Mouse (Mus musculus): Measurements from ENCODE around the gene Carmil1. TPM values are rescaled to one million over a fixed set of nuclear protein-coding genes. Genes with fewer than 3 reads are reported as not detected.
"Not testable (repeated sequence)": the region's sequence is repeated elsewhere in the genome, so short reads cannot be mapped to it uniquely, and the experiment has no call there.

Gene Carmil1
- polyA plus RNA-seq, 1 experiment from 2014 or later, result 7.5 TPM

GRCm38 (mm10) chr13:24107058-24107457 is 173.5 kb downstream of the Carmil1 start:
- H3K27me3 ChIP-seq (ENCODE audit: control insufficient read depth, insufficient read depth, low read length), result peaks cover 37% of the 10 kb centered on the region
- H3K4me1 ChIP-seq (ENCODE audit: control insufficient read depth in 2 of 2, insufficient read depth in 2 of 2, low read length in 2 of 2), result peaks cover 2 to 15% of the 10 kb centered on the region in 2 experiments
- WGBS, result 94% methylated on average over 3 of the region's 3 CpGs

GRCm38 (mm10) chr13:24105838-24106237 is 174.8 kb downstream of the Carmil1 start:
- no peaks in the 10 kb centered on the region for H3K9me3 ChIP-seq (ENCODE audit: control insufficient read depth, low read length)
- no peak overlapping the region for H3K9ac ChIP-seq (ENCODE audit: low read length)
- H3K27me3 ChIP-seq (ENCODE audit: control insufficient read depth, insufficient read depth, low read length), result peaks cover 25% of the 10 kb centered on the region
- no peaks in the 10 kb centered on the region for H3K36me3 ChIP-seq (ENCODE audit: control insufficient read depth, insufficient read depth, low read length)
- ATAC-seq (ENCODE audit: insufficient number of reproducible peaks, insufficient read depth, low FRiP score, low read depth), result no peak
- WGBS, result 79% methylated on average over 5 of the region's 5 CpGs
- H3K4me2 ChIP-seq (ENCODE audit: low read length), result no peak overlapping the region
- H3K4me3 ChIP-seq (ENCODE audit: control insufficient read depth in 1 of 2, insufficient read depth in 1 of 2, low read depth in 1 of 2, low read length in 2 of 2), result no peak overlapping the region
- H3K4me1 ChIP-seq (ENCODE audit: control insufficient read depth in 2 of 2, insufficient read depth in 2 of 2, low read length in 2 of 2), result peaks cover 2 to 15% of the 10 kb centered on the region in 2 experiments
- H3K27ac ChIP-seq (replicated peaks in 1 of 2; ENCODE audit: control insufficient read depth in 1 of 2, insufficient read depth in 1 of 2, low read depth in 2 of 2, low read length in 2 of 2), result no peak overlapping the region

More at GRCm38 (mm10) chr13:24107058-24107457, 173.5 kb downstream of the Carmil1 start:
- Histone ChIP-seq H3K36me3 (ENCODE audit: control insufficient read depth, insufficient read depth, low read length) (no peaks in the 10 kb centered on the region), H3K4me2 (ENCODE audit: low read length) (no peak overlapping the region), H3K4me3 (ENCODE audit: control insufficient read depth in 1 of 2, insufficient read depth in 1 of 2, low read depth in 1 of 2, low read length in 2 of 2) (no peak overlapping the region), H3K27ac (replicated peaks in 1 of 2; ENCODE audit: control insufficient read depth in 1 of 2, insufficient read depth in 1 of 2, low read depth in 2 of 2, low read length in 2 of 2) (no peak overlapping the region), H3K9me3 (ENCODE audit: control insufficient read depth, low read length) (no peaks in the 10 kb centered on the region), H3K9ac (ENCODE audit: low read length) (no peak overlapping the region)
- no peak for ATAC-seq (ENCODE audit: insufficient number of reproducible peaks, insufficient read depth, low FRiP score, low read depth)

GRCm38 (mm10) chr13:24105340-24105669 is 175.3 kb downstream of the Carmil1 start:
- Histone ChIP-seq H3K4me2 (ENCODE audit: low read length) (no peak overlapping the region), H3K27ac (replicated peaks in 1 of 2; ENCODE audit: control insufficient read depth in 1 of 2, insufficient read depth in 1 of 2, low read depth in 2 of 2, low read length in 2 of 2) (no peak overlapping the region), H3K9ac (ENCODE audit: low read length) (no peak overlapping the region), H3K27me3 (ENCODE audit: control insufficient read depth, insufficient read depth, low read length) (peaks cover 20% of the 10 kb centered on the region), H3K4me3 (ENCODE audit: control insufficient read depth in 1 of 2, insufficient read depth in 1 of 2, low read depth in 1 of 2, low read length in 2 of 2) (no peak overlapping the region), H3K36me3 (ENCODE audit: control insufficient read depth, insufficient read depth, low read length) (no peaks in the 10 kb centered on the region), H3K4me1 (ENCODE audit: control insufficient read depth in 2 of 2, insufficient read depth in 2 of 2, low read length in 2 of 2) (peaks cover 2 to 17% of the 10 kb centered on the region in 2 experiments), H3K9me3 (ENCODE audit: control insufficient read depth, low read length) (no peaks in the 10 kb centered on the region)
- no peak for ATAC-seq (ENCODE audit: insufficient number of reproducible peaks, insufficient read depth, low FRiP score, low read depth)
- 46% methylated on average over 1 of the region's 1 CpGs for WGBS

GRCm38 (mm10) chr13:24104611-24105339 is 175.8 kb downstream of the Carmil1 start:
- not testable (repeated sequence) for H3K4me3 ChIP-seq (ENCODE audit: control insufficient read depth in 1 of 2, insufficient read depth in 1 of 2, low read depth in 1 of 2, low read length in 2 of 2); H3K9ac ChIP-seq (ENCODE audit: low read length); H3K27ac ChIP-seq (replicated peaks in 1 of 2; ENCODE audit: control insufficient read depth in 1 of 2, insufficient read depth in 1 of 2, low read depth in 2 of 2, low read length in 2 of 2); H3K9me3 ChIP-seq (ENCODE audit: control insufficient read depth, low read length); ATAC-seq (ENCODE audit: insufficient number of reproducible peaks, insufficient read depth, low FRiP score, low read depth); H3K36me3 ChIP-seq (ENCODE audit: control insufficient read depth, insufficient read depth, low read length); H3K4me2 ChIP-seq (ENCODE audit: low read length)
- Histone ChIP-seq H3K27me3 (ENCODE audit: control insufficient read depth, insufficient read depth, low read length) (peaks cover 16% of the 10 kb centered on the region), H3K4me1 (ENCODE audit: control insufficient read depth in 2 of 2, insufficient read depth in 2 of 2, low read length in 2 of 2) (peaks cover 2 to 17% of the 10 kb centered on the region in 2 experiments)
- WGBS, result 64% methylated on average over 9 of the region's 9 CpGs

- no peak for ATAC-seq (ENCODE audit: insufficient number of reproducible peaks, insufficient read depth, low FRiP score, low read depth)
- Histone ChIP-seq H3K36me3 (ENCODE audit: control insufficient read depth, insufficient read depth, low read length) (no peaks in the 10 kb centered on the region), H3K4me1 (ENCODE audit: control insufficient read depth in 2 of 2, insufficient read depth in 2 of 2, low read length in 2 of 2) (peaks cover 2 to 17% of the 10 kb centered on the region in 2 experiments), H3K4me3 (ENCODE audit: control insufficient read depth in 1 of 2, insufficient read depth in 1 of 2, low read depth in 1 of 2, low read length in 2 of 2) (no peak overlapping the region), H3K9me3 (ENCODE audit: control insufficient read depth, low read length) (no peaks in the 10 kb centered on the region), H3K9ac (ENCODE audit: low read length) (no peak overlapping the region), H3K4me2 (ENCODE audit: low read length) (no peak overlapping the region), H3K27me3 (ENCODE audit: control insufficient read depth, insufficient read depth, low read length) (peaks cover 14% of the 10 kb centered on the region), H3K27ac (replicated peaks in 1 of 2; ENCODE audit: control insufficient read depth in 1 of 2, insufficient read depth in 1 of 2, low read depth in 2 of 2, low read length in 2 of 2) (no peak overlapping the region)
- 13% methylated on average over 4 of the region's 4 CpGs for WGBS
Measured at GRCm38 (mm10) chr13:24104016-24104415, 176.6 kb downstream of the Carmil1 start.

- peaks cover 2 to 17% of the 10 kb centered on the region in 2 experiments for H3K4me1 ChIP-seq (ENCODE audit: control insufficient read depth in 2 of 2, insufficient read depth in 2 of 2, low read length in 2 of 2)
- H3K27me3 ChIP-seq (ENCODE audit: control insufficient read depth, insufficient read depth, low read length), result peaks cover 16% of the 10 kb centered on the region; the same call in 1 of the 2 replicates
- no peaks in the 10 kb centered on the region for H3K36me3 ChIP-seq (ENCODE audit: control insufficient read depth, insufficient read depth, low read length)
- ATAC-seq (ENCODE audit: insufficient number of reproducible peaks, insufficient read depth, low FRiP score, low read depth), result no peak
- no peak overlapping the region for H3K4me3 ChIP-seq (ENCODE audit: control insufficient read depth in 1 of 2, insufficient read depth in 1 of 2, low read depth in 1 of 2, low read length in 2 of 2)
- H3K9me3 ChIP-seq (ENCODE audit: control insufficient read depth, low read length), result no peaks in the 10 kb centered on the region
- WGBS, result 92% methylated on average over 2 of the region's 2 CpGs
- no peak overlapping the region for H3K27ac ChIP-seq (replicated peaks in 1 of 2; ENCODE audit: control insufficient read depth in 1 of 2, insufficient read depth in 1 of 2, low read depth in 2 of 2, low read length in 2 of 2)
- H3K9ac ChIP-seq (ENCODE audit: low read length), result no peak overlapping the region
- no peak overlapping the region for H3K4me2 ChIP-seq (ENCODE audit: low read length)
Measured at GRCm38 (mm10) chr13:24103152-24103551, 177.4 kb downstream of the Carmil1 start.

- ATAC-seq (ENCODE audit: insufficient number of reproducible peaks, insufficient read depth, low FRiP score, low read depth), result no peak
- Histone ChIP-seq H3K9ac (ENCODE audit: low read length) (no peak overlapping the region), H3K4me2 (ENCODE audit: low read length) (no peak overlapping the region), H3K9me3 (ENCODE audit: control insufficient read depth, low read length) (no peaks in the 10 kb centered on the region), H3K4me3 (ENCODE audit: control insufficient read depth in 1 of 2, insufficient read depth in 1 of 2, low read depth in 1 of 2, low read length in 2 of 2) (no peak overlapping the region), H3K36me3 (ENCODE audit: control insufficient read depth, insufficient read depth, low read length) (no peaks in the 10 kb centered on the region), H3K27me3 (ENCODE audit: control insufficient read depth, insufficient read depth, low read length) (peaks cover 22% of the 10 kb centered on the region), H3K4me1 (ENCODE audit: control insufficient read depth in 2 of 2, insufficient read depth in 2 of 2, low read length in 2 of 2) (peaks cover 2 to 17% of the 10 kb centered on the region in 2 experiments), H3K27ac (replicated peaks in 1 of 2; ENCODE audit: control insufficient read depth in 1 of 2, insufficient read depth in 1 of 2, low read depth in 2 of 2, low read length in 2 of 2) (no peak overlapping the region)
- WGBS, result 96% methylated on average over 4 of the region's 4 CpGs
Measured at GRCm38 (mm10) chr13:24102256-24102655, 178.3 kb downstream of the Carmil1 start.
